Mouse (Mus musculus) bone marrow macrophage, adult 2 months (primary cell): ENCODE results near the gene Pyroxd1.

Experiments used
- CTCF ChIP-seq: IDR thresholded peaks from 2 replicates; pipeline ENCODE4 v1.5.1; 2012; ENCODE audit warnings: low read depth, mild to moderate bottlenecking, low read length, moderate library complexity
- POLR2A ChIP-seq: IDR thresholded peaks from 2 replicates; pipeline ENCODE4 v1.6.1; 2012; ENCODE audit warnings: mild to moderate bottlenecking, low read depth, low read length, borderline replicate concordance

DNA sequence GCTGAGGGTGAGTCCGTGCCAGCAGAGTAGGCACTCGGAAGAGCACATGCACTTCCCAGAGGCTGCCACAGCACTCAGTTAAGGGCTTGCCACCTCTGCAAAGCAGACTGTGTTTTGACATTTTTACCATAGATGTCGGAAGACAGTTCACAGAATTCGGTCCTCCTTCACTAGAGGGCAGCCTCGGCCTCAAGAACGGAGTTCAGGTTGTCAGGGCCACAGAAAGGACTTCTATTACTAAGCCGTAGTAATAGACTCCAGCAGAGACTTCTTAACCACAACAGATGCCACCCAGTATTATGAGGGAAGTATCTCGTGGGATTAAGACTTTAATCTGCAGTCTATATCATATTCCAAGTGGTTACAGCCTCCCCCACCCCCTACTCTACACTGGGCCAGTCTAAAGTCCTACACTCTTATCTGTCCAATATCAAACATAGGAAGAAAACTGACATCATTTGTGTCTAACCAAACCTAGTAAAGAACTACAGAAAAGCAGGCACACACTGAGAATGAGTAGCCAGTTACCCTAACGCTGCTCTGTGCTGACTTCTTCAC, 17.6 kb downstream of the Pyroxd1 start:
- TF ChIP-seq POLR2A (no peak), CTCF (no peak)
